Mouse (Mus musculus) testis, adult 2 months (tissue): ENCODE data around the gene Cyp2c69.
"Not testable (repeated sequence)": the region's sequence is repeated elsewhere in the genome, so short reads cannot be mapped to it uniquely, and the experiment has no call there.

Experiments used
- CTCF ChIP-seq: fragments of 200-500 bp; IDR thresholded peaks from 2 replicates; pipeline ENCODE4 v1.5.1; 2012; ENCODE audit warnings: low read depth, mild to moderate bottlenecking, inconsistent platforms, low read length, moderate library complexity; ENCODE audit not compliant: control insufficient read depth, insufficient read depth, insufficient replicate concordance
- POLR2A ChIP-seq: fragments of 200-500 bp; IDR thresholded peaks from 2 replicates; pipeline ENCODE4 v1.6.1; 2012; ENCODE audit warnings: low read depth, mild to moderate bottlenecking, inconsistent platforms, low read length, moderate library complexity; ENCODE audit not compliant: control insufficient read depth

DNA sequence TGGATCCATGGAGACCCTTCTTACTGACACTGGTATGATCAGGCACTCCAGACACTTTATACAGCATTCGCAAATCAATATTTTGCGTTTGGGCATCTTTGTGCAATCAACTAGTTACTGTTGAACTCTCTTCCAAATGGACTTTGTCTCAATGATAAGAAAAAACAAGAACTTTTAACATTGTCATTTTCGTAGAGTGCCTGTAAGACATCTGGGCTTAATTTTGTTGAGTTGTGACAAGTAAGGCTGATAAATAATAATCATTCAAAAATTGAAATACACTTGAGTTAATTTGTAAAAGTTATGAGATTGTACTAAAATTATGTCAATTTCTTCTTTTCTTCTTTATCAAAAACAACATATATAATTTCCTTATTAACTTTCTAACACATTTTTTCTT, 73.9 kb downstream of the Cyp2c69 start, which contains the start of gene Cyp2c40:
- not testable (repeated sequence) for TF ChIP-seq CTCF, POLR2A
